Mouse (Mus musculus): Measurements from ENCODE around the gene Mansc1. TPM values are rescaled to one million over a fixed set of nuclear protein-coding genes. Genes with fewer than 3 reads are reported as not detected.

The Mansc1 gene
- total and polyA plus RNA-seq, 3 experiments = 2.6 to 6.3 (median 2.9) TPM

GRCm38 (mm10) chr6:134597651-134598229 lies 34.5 kb downstream of the Mansc1 start:
- DNase-seq = no peak

- peak; percentile 61 for DNase-seq
Observed at GRCm38 (mm10) chr6:134594569-134595442, 37.5 kb downstream of the Mansc1 start.

DNA sequence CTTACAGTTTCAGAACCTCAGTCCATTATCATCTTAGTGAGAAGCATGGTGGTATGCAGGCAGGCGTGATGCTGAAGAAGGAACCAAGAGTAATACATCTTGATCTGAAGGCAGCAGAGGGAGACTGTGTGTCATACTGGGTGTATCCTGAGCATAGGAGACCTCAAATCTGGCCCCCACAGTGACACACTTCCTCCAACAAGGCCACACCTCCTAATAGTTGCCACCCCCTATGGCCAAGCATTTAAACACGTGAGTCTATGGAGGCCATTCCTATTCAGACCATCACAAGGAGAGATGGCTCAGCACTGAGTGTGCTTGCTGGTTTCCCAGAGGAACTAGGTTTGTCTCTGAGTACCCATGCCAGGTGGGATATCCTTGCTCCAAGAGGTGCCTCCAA lies 40.7 kb downstream of the Mansc1 start:
- no peak for DNase-seq

GRCm38 (mm10) chr6:134586241-134586640 lies 46.0 kb downstream of the Mansc1 start:
- no peak for DNase-seq

GRCm38 (mm10) chr6:134584616-134585015 lies 47.7 kb downstream of the Mansc1 start:
- no peak for DNase-seq

DNA sequence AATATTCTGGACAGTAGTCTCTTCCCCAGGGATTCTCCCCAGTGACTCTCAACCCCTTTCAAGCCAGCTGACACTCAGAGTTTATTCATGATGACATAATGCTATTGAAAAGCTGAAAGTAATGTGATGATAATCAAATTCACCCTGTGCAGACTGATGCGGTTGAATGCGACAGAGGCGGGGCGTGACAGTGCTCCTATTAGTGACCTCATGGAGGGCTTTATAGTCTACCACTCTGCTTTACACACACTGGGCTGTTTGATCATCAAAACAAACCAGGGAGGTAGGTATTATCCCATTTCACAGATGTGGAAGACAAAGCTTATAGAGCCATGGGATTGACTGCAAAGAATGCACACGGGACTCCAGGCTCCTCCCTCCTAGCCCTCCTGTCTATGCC lies 50.2 kb downstream of the Mansc1 start:
- no peak for DNase-seq

- no peak for DNase-seq
Observed at GRCm38 (mm10) chr6:134579506-134579905, 52.8 kb downstream of the Mansc1 start.

DNA sequence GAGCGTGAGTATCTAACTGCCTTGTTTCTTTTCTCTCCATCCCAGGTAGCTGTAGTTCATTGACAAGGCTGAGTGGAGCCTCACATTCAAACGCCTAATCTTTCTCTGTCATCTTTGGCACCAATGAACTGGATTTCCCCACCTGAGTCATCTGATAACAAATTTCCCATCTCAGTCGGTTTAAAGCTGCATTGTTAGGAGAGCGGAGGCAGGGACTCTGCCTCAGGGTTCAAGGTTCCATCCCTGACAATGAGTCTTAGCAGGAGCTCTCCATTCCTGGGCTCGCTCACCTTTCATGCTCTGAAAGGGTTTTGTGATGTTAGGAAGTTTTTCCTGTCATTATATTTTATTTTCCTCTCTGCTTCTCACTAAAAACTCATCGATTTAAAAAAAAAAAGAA lies 54.2 kb downstream of the Mansc1 start:
- DNase-seq = no peak

DNA sequence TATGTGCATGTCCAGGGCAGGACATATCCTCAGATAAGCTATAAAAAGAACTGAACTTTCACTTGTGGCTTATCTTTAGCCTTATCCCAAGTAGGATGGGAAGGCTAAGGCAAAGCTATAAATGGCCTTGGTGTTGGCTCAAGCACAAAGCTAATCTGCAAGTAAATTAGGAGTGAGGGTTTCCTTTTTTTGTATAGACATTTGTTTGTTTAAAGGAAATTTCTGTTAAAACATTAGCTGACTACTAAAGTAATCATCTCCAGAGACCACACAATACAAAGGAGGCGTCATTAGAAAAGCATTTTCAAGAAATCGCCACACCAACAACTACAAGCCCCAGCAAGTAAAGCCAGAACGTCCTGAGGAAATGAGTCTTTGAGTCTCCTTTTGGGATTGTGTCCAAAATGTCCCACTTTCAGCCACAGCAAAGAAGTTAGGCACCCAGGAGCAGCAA lies 57.0 kb downstream of the Mansc1 start:
- DNase-seq = no peak

DNA sequence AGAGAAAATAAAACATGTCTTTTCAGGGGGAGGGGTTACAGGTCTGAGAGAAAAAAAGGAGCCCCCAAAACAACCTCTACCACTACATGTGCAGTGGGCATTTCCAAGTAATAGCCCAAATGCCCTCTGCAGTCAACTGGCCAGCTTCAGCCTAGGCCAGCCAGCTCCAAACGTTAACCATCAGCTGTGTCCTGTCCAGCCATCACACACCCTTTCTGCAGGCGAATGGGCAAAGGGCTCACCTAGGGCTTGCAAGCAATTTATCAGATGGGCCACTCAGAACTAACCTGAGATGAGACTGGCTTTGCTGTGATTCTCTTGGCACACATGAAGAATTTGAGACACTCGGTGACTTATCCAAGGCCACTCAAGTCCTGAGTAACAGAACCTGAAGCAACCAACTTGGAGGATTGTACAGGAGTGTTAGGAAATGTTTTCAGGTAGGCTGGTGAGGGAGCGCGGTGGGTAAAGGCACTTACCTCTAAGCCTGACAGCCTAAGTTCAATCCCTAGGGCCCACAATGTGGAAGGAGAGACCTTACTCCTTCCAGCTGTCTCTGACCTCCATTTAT lies 64.2 kb downstream of the Mansc1 start:
- DNase-seq = no peak

DNA sequence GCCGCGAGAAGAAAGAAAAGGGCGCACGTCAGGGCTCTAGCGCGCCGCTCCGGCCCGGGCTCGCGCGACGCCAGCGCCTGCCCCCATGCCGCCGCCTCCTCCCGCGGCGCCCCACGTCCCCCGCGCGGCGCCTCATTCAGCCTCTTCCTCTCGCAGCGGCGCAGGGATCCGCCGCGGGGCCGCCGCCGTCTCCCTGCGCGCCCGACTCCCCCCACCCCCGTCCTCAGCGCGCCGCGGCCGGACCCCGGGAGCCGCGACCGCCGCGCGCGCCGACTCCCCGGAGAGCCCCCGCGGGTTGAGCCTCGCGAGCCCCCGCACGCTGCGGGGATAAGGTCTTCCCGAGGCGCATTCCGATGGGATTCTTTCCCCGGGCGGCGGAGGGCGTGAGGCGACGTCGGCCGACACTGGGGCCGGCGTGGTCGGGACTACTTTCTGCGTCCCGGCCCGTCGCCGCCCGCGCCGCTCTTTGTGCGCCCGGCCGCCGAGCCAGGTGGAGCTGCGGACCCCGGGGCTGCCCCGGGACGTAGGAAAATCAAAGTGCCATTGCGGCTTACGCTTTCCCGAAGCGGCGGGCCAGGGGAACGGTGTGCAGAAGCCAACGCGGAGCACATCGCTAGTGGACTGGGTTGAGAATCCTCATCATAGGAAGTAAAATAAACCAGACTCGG lies 65.3 kb downstream of the Mansc1 start, which contains the start of gene Lrp6:
Gene Lrp6 (minus strand): TSS at position 148 of the 668 bp plus-strand sequence.
- DNase-seq = peak; percentile 92

DNA sequence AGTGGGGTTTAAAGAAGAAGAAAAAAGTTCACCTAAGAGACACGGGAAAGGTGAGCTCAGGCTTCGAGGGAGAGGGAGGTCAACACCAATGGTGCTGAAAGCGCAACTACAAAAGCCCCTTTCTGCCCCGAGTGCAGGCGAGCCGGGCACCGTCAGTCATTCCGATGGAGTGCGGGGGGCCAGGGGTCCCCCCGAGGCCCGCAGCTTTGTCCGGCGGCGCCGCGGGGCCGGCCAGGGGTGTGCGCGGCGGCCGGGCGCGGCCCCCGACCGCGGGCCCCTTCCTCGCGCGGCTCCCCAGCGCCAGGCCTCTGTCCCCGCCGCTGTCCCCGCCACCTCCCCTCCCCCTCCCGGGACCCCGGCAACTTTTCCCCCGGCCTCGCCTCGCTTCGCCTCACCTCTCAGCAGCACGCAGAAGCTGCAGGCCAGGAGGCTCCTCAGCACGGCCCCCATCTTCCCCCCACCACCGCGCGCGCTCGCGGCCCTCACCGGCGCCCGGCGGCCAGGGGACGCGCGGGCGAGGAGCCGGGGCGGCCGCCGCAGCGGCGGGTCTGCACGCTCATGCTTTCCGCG lies 66.0 kb downstream of the Mansc1 start:
- no peak for DNase-seq

- DNase-seq = peak; percentile 49
Observed at GRCm38 (mm10) chr6:134565606-134566247, 66.6 kb downstream of the Mansc1 start.

GRCm38 (mm10) chr6:134564539-134564938 lies 67.7 kb downstream of the Mansc1 start:
- no peak for DNase-seq

DNA sequence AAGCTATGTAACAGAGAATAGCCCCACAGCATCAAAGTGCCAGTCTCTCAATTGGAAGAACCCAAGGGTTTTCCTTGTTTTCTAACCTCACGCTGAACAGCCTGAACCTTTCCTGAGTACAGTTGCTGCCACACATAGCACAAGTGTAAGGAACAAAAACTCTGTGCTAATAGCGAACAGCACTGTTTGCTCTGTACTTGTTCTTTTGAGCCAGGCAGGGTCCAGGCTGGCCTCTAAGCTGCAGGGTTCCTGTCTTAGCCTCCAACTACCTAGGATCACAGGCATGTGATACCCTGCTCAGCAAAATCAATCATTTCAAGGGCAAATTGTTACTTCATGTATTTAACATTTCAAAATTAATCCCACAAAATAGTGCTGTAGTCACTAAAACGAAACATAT lies 72.7 kb downstream of the Mansc1 start:
- no peak for DNase-seq

Other genes with a start within 250 kb of the Mansc1 start
- gene Bcl2l14, start 236.2 kb downstream of the Mansc1 start, total RNA-seq (2021) = not detected
- not detected in 2 replicates for gene Bcl2l14, start 236.2 kb downstream of the Mansc1 start, polyA plus RNA-seq (2012; rRNA removed)
- gene Lrp6, start 65.5 kb downstream of the Mansc1 start, total RNA-seq (2021) = 10 to 100 TPM; 71.1 to 71.2 TPM
- 27.1 and 44.6 TPM in 2 replicates for gene Lrp6, start 65.5 kb downstream of the Mansc1 start, polyA plus RNA-seq (2012; rRNA removed)
- gene Borcs5, start 7.0 kb upstream of the Mansc1 start, total RNA-seq (2021) = 10 to 100 TPM; 11.9 to 20.5 TPM
- 53.5 and 57.0 TPM in 2 replicates for gene Borcs5, start 7.0 kb upstream of the Mansc1 start, polyA plus RNA-seq (2012; rRNA removed)
- gene Dusp16, start 160.1 kb upstream of the Mansc1 start, total RNA-seq (2021) = 10 to 100 TPM; 22.7 to 28.6 TPM
- 18.7 and 19.8 TPM in 2 replicates for gene Dusp16, start 160.1 kb upstream of the Mansc1 start, polyA plus RNA-seq (2012; rRNA removed)
- 10 to 100 TPM; 24.3 to 42.2 TPM for gene Crebl2, start 197.7 kb upstream of the Mansc1 start, total RNA-seq (2021)
- 6.2 and 6.6 TPM in 2 replicates for gene Crebl2, start 197.7 kb upstream of the Mansc1 start, polyA plus RNA-seq (2012; rRNA removed)